Mouse (Mus musculus) kidney, postnatal 0 days (tissue): ENCODE measurements at regions not wholly inside any gene's neighbourhood (a gene's known extent, or its start where the extent isn't known, plus 50 kb on each side); places are given as distances from the start of the nearest gene placed in this dataset.

Source experiments
- ATAC-seq: fragments of 200-750 bp; cut with Nextera tagmentation; replicated peaks from 2 replicates; pipeline ENCODE4 v1.8.0; 2017; ENCODE audit warnings: low read depth, moderate number of reproducible peaks, moderate TSS enrichment, moderate library complexity; ENCODE audit not compliant: low FRiP score
- DNase-seq: peaks from one replicate; pipeline ENCODE4 v3.0.0-alpha.2; 2016; ENCODE audit warnings: low spot score
- H3K27ac ChIP-seq: fragments of 300-500 bp; sonication (generic); 2 replicates; pipeline ENCODE4 v1.5.1; 2014; ENCODE audit warnings: mild to moderate bottlenecking
- H3K27me3 ChIP-seq: fragments of 300-500 bp; sonication (generic); 2 replicates; pipeline ENCODE4 v1.6.1; 2014; ENCODE audit warnings: low read length, mixed read lengths; ENCODE audit not compliant: insufficient read depth
- H3K36me3 ChIP-seq: fragments of 300-500 bp; sonication (generic); 2 replicates; pipeline ENCODE4 v1.6.1; 2014; ENCODE audit warnings: low read length, mixed read lengths; ENCODE audit not compliant: insufficient read depth
- H3K4me1 ChIP-seq: fragments of 300-500 bp; sonication (generic); replicated peaks from 2 replicates; pipeline ENCODE4 v1.6.1; 2014; ENCODE audit warnings: antibody characterized with exemption, low read length, mixed read lengths; ENCODE audit not compliant: insufficient read depth
- H3K4me2 ChIP-seq: fragments of 300-500 bp; sonication (generic); 2 replicates; pipeline ENCODE4 v1.6.1; 2014; ENCODE audit warnings: mild to moderate bottlenecking, low read length, moderate library complexity, mixed read lengths
- H3K4me3 ChIP-seq: fragments of 300-500 bp; sonication (generic); replicated peaks from 2 replicates; pipeline ENCODE4 v1.5.1; 2014; ENCODE audit warnings: low read depth, low read length
- H3K9ac ChIP-seq: fragments of 300-500 bp; sonication (generic); 2 replicates; pipeline ENCODE4 v1.6.1; 2014; ENCODE audit warnings: low read depth, low read length
- H3K9me3 ChIP-seq: fragments of 300-500 bp; sonication (generic); replicated peaks from 2 replicates; pipeline ENCODE4 v1.6.1; 2016; ENCODE audit warnings: low read length, inconsistent platforms, mixed read lengths
- CTCF ChIP-seq: IDR thresholded peaks from 2 replicates; pipeline ENCODE4 v1.5.1; 2016; ENCODE audit warnings: antibody characterized with exemption, low read depth, mild to moderate bottlenecking, moderate library complexity
- WGBS: fragments of 180-500 bp; shearing (Covaris S2); extraction: QIAGEN DNeasy Blood & Tissue Kit; methylation state at CpG from one replicate; pipeline ENCODE4 v1.1.7; 2014; 5-methylcytosine and 5-hydroxymethylcytosine counted together

DNA sequence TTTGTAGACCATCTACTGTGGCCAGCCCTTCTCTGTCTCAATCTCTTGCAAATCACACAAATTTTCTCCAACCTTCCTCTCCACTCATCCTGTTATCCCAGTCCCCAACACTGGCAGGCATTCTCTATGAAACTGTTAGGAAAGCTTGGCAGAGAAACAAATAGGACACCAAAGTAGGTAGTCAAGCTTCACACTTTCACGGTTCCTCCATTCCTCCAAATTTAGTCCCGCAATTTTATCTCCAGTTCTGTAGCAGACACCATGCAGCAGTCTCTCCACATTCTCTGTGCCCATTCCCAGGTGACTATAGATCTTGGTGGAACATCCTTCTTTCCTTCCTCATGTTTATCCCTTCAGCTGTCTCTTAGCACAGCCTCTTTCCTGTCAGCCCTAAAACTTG lies 856.9 kb downstream of the Zpld1 start:
- Histone ChIP-seq H3K9me3 (no peaks in the 10 kb centered on the region), H3K36me3 (no peaks in the 10 kb centered on the region), H3K4me1 (no peaks in the 10 kb centered on the region), H3K27ac (no peak overlapping the region), H3K4me2 (no peak overlapping the region), H3K27me3 (no peaks in the 10 kb centered on the region), H3K9ac (no peak overlapping the region), H3K4me3 (no peak overlapping the region)
- ATAC-seq (no peak), DNase-seq (no peak)
- WGBS: 87% methylated on average over 2 of the region's 2 CpGs
- no peak for TF ChIP-seq CTCF

DNA sequence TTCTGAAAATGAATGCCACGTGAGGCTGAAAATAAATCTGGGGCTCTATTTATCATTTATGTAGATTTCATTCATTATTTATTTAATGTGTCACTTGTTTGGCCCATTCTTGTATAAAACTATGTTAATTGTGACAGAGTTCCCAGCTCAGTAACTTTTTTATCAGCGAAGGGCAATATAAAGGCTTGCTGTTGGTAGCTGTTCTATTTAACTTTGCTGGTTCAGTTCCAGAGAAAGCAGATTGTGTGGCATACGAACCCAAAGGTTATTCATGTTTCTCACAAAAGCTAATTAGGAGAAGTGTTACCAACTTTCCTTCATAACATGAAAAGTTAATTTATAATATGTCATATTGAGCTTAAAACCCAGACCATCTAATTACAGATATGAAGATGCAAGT lies 891.1 kb downstream of the Zpld1 start:
- Histone ChIP-seq H3K9ac (no peak overlapping the region), H3K9me3 (no peaks in the 10 kb centered on the region), H3K36me3 (no peaks in the 10 kb centered on the region), H3K4me1 (no peaks in the 10 kb centered on the region), H3K27ac (no peak overlapping the region), H3K4me2 (no peak overlapping the region), H3K4me3 (no peak overlapping the region), H3K27me3 (no peaks in the 10 kb centered on the region)
- TF ChIP-seq CTCF: no peak
- 76% methylated on average over 3 of the region's 3 CpGs for WGBS
- DNase-seq (no peak), ATAC-seq (no peak)

DNA sequence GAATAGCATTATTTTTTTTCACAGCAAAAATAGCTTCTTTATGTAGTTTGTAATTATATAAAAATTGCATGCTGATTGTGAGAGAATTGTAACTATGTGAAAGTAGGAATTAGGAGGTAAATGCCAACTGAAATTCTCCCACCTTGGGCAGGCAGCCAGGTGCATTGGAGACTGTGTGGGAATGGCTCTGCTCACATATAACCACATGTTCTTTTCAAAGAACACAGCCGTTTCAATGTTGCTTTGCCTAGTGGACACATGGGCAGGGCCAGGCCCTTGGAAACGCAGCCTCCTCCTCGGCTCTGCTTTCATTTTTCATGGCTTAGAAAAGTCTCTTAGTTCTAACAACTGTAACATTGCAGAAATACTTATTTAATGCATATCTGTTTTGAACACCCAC lies 913.8 kb downstream of the Zpld1 start:
- H3K4me2 ChIP-seq: no peak overlapping the region
- DNase-seq (no peak), ATAC-seq (no peak)
- no peaks in the 10 kb centered on the region for H3K4me1 ChIP-seq
- H3K36me3 ChIP-seq: no peaks in the 10 kb centered on the region
- no peaks in the 10 kb centered on the region for H3K27me3 ChIP-seq
- H3K9me3 ChIP-seq: no peaks in the 10 kb centered on the region
- no peak overlapping the region for H3K4me3 ChIP-seq
- TF ChIP-seq CTCF: no peak
- H3K9ac ChIP-seq: no peak overlapping the region
- WGBS: 73% methylated on average over 3 of the region's 3 CpGs
- no peak overlapping the region for H3K27ac ChIP-seq

DNA sequence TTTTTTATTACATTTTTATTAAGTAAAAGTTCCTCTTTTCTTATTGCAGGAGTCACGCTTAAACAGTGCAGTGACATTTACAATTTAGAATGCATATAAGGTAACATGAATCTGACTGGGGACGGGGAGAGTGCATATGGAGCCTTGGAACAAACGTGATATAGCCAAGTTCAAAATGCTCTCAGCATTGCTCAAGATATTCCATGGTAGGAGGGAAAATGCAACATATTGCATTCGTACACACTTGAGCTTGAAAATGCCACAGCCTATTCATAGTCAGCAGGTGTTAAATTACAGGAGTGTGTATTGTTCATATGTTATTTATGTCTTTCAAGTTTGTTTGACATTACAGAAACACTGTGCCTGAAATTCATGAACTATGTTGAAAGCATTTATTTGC lies 922.8 kb downstream of the Zpld1 start:
- Histone ChIP-seq H3K9me3 (no peaks in the 10 kb centered on the region), H3K27me3 (no peaks in the 10 kb centered on the region), H3K9ac (no peak overlapping the region), H3K4me1 (no peaks in the 10 kb centered on the region), H3K4me3 (no peak overlapping the region), H3K27ac (no peak overlapping the region), H3K36me3 (no peaks in the 10 kb centered on the region), H3K4me2 (no peak overlapping the region)
- no peak for DNase-seq
- no peak for TF ChIP-seq CTCF
- 71% methylated on average over 4 of the region's 4 CpGs for WGBS
- no peak for ATAC-seq

DNA sequence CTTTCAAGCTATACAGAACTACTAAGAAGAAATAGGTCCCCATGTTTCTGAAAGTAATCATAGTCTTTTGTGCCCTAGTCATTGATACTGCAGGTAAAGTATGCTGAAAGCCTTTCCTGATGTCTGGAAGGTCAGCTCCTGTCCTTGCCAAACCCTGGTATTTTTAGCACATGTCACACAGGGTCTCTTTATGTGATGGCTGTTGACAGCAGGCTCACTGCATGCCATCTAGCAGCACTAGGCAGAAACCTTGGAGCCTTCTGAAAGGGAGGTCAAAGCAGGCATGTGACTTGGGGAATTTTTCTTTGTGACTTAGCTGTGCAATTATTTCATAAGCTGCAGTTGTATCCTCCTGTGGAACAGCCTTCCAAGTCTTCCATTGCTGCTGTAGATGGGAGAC lies 943.4 kb downstream of the Zpld1 start:
- TF ChIP-seq CTCF: no peak
- H3K36me3 ChIP-seq: no peaks in the 10 kb centered on the region
- no peak for ATAC-seq

DNA sequence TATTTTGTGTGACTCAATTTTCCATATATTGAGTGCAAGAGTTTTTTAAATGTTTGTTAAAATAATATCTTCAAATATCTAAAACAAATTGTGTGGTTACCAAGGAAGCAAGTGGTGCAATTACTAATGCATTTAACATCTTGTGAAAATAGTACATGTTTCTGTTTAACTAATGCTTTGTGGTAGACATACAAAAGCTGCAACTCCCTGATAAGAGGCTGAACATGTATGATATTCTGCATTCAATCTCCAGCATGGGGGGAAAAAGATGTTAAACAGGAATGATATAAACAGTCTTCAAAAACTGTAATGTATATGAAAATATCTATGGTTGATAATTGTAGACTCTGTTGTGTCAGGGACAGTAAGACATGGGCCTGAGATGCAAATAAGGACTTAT lies 949.0 kb downstream of the Zpld1 start:
- Histone ChIP-seq H3K27ac (no peak overlapping the region), H3K9me3 (no peaks in the 10 kb centered on the region), H3K36me3 (no peaks in the 10 kb centered on the region), H3K9ac (no peak overlapping the region), H3K4me1 (no peaks in the 10 kb centered on the region), H3K4me2 (no peak overlapping the region), H3K27me3 (no peaks in the 10 kb centered on the region), H3K4me3 (no peak overlapping the region)
- no peak for DNase-seq
- TF ChIP-seq CTCF: no peak
- ATAC-seq: no peak

More for the DNA sequence above, 943.4 kb downstream of the Zpld1 start:
- Histone ChIP-seq H3K9me3 (no peaks in the 10 kb centered on the region), H3K4me1 (no peaks in the 10 kb centered on the region), H3K9ac (no peak overlapping the region), H3K4me2 (no peak overlapping the region), H3K4me3 (no peak overlapping the region), H3K27me3 (no peaks in the 10 kb centered on the region), H3K27ac (no peak overlapping the region)
- DNase-seq: no peak

DNA sequence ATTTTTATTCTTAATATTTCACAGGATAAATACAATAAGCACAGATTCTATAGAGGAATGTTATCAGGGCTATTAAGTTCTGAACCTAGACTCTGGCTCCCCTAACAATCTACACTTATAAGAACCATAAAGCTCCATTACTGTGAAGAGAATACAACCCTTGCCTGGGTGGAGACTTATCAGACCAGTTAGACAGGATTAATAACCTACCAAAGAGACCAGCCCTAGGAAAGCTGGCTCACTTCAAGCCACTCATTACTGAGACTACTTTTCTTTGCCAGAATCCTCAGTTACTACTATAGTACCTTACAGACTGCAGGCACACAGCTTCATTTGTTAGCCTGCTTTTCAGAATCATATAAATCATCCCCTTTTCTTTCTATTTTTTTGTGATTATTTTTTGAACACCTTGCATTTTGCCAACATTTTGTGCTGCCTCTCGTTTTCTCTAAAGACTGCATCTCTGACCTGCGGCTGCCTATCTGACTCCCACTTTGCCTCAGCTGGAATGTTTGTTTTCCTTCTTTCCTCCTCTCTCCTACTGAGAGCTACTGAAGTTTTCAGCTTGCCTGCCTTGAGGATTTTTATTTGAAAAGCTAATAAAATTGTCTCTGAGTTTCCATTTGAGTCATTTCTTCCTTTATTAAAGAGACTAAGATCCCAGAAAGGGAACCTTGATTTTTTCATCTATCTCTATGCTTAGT lies 951.5 kb downstream of the Zpld1 start:
- Histone ChIP-seq H3K9ac (no peak overlapping the region), H3K9me3 (no peaks in the 10 kb centered on the region), H3K27ac (no peak overlapping the region), H3K36me3 (no peaks in the 10 kb centered on the region), H3K27me3 (no peaks in the 10 kb centered on the region), H3K4me3 (no peak overlapping the region), H3K4me2 (no peak overlapping the region), H3K4me1 (no peaks in the 10 kb centered on the region)
- no peak for TF ChIP-seq CTCF
- ATAC-seq (no peak), DNase-seq (peak; percentile 3)
- 36% methylated on average over 2 of the region's 2 CpGs for WGBS
